Mouse (Mus musculus) cerebellum, postnatal 25 days (tissue): ENCODE measurements around the gene Homer2.

Source experiments
- DNase-seq, 2 experiments: peaks; one replicate each; pipeline ENCODE4 v3.0.0; 2021; ENCODE audit warnings: mixed read lengths in 2 of 2

The Homer2 gene

GRCm38 (mm10) chr7:81647959-81648358, 59.4 kb downstream of the Homer2 start:
- no peak for DNase-seq

GRCm38 (mm10) chr7:81644551-81645235, 62.6 kb downstream of the Homer2 start:
- peak; percentile 74 to 76 for DNase-seq

GRCm38 (mm10) chr7:81641101-81641500, 66.2 kb downstream of the Homer2 start:
- no peak for DNase-seq

- peak; percentile 38 to 61 for DNase-seq
Observed at GRCm38 (mm10) chr7:81632586-81632985, 74.7 kb downstream of the Homer2 start.

GRCm38 (mm10) chr7:81631261-81631660, 76.1 kb downstream of the Homer2 start:
- DNase-seq, result no peak

GRCm38 (mm10) chr7:81626460-81626859, 80.9 kb downstream of the Homer2 start:
- DNase-seq, result peak in 1 of 2 experiments; percentile 41

- DNase-seq, result no peak
Observed at GRCm38 (mm10) chr7:81623767-81624166, 83.6 kb downstream of the Homer2 start.

- no peak for DNase-seq
Observed at GRCm38 (mm10) chr7:81622793-81623192, 84.5 kb downstream of the Homer2 start.

GRCm38 (mm10) chr7:81615031-81615430, 92.3 kb downstream of the Homer2 start:
- no peak for DNase-seq

- DNase-seq, result peak in 1 of 2 experiments; percentile 28
Observed at GRCm38 (mm10) chr7:81612856-81613635, 94.3 kb downstream of the Homer2 start.

- DNase-seq, result peak in 1 of 2 experiments; percentile 47
Observed at GRCm38 (mm10) chr7:81610125-81610524, 97.2 kb downstream of the Homer2 start.

- DNase-seq, result peak in 1 of 2 experiments; percentile 44
Observed at GRCm38 (mm10) chr7:81606452-81606851, 100.9 kb downstream of the Homer2 start.

GRCm38 (mm10) chr7:81605489-81605888, 101.8 kb downstream of the Homer2 start:
- no peak for DNase-seq

GRCm38 (mm10) chr7:81604991-81605390, 102.3 kb downstream of the Homer2 start:
- no peak for DNase-seq

GRCm38 (mm10) chr7:81599379-81600280, 107.7 kb downstream of the Homer2 start:
- no peak for DNase-seq

- no peak for DNase-seq
Observed at GRCm38 (mm10) chr7:81597660-81598059, 109.7 kb downstream of the Homer2 start.

GRCm38 (mm10) chr7:81596086-81596485, 111.2 kb downstream of the Homer2 start:
- DNase-seq, result no peak

- peak in 1 of 2 experiments; percentile 24 for DNase-seq
Observed at GRCm38 (mm10) chr7:81595056-81595455, 112.3 kb downstream of the Homer2 start.

- DNase-seq, result no peak
Observed at GRCm38 (mm10) chr7:81593387-81593786, 113.9 kb downstream of the Homer2 start.

- no peak for DNase-seq
Observed at GRCm38 (mm10) chr7:81592686-81593085, 114.6 kb downstream of the Homer2 start.

GRCm38 (mm10) chr7:81587238-81587637, 120.1 kb downstream of the Homer2 start:
- DNase-seq, result no peak

GRCm38 (mm10) chr7:81585326-81585725, 122.0 kb downstream of the Homer2 start:
- no peak for DNase-seq

GRCm38 (mm10) chr7:81583512-81583911, 123.8 kb downstream of the Homer2 start:
- DNase-seq, result no peak
